ENCODE assay signal across 17 mouse cellular contexts in the genomic region with DNA sequence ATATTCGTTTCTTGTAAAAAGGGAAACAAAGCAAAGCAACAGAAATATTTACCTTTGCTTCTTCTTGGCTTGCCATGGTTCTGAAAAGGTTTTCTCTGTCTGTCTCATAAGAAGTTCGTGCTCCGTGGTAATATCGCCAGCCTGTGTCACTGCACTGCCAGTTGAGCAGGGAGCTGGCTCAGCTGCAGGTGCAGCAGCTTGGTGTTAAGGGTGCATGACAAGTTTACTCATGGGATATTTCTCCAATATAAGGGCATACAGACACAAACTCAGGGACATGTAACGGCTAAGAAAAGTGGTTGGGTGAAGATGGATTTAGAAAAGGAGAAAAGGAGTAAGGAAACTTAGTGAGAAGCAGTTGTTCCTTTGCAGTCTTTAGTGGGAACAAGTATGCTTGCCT.
A peak's percentile ranks its signal among the peaks of the same experiment; 100 is the strongest.
DNase-seq lines count a peak whose midpoint lies in the region; ATAC-seq and TF ChIP-seq lines count a peak whose summit lies in the region.
"Had no signal": no experiment of that assay in that cellular context is flagged by ENCODE, and none has a peak within 500 bp of the region (broad histone marks: within the 10 kb centered on the region; RNA-seq: fewer than 3 reads in every experiment).

No protein-coding gene starts in this region.

- no peaks in the 10 kb centered on the region for H3K4me1 ChIP-seq in midbrain, embryonic 14.5 days (ENCODE audit: control insufficient read depth, insufficient read depth, low read length)
- peaks cover 4% of the 10 kb centered on the region for H3K4me1 ChIP-seq in midbrain, embryonic 13.5 days (replicated peaks)
- no peaks in the 10 kb centered on the region for H3K4me1 ChIP-seq in forebrain, postnatal 0 days (ENCODE audit: insufficient read depth)
- no peaks in the 10 kb centered on the region for H3K4me1 ChIP-seq in kidney, embryonic 16.5 days (ENCODE audit: insufficient read depth, low read length)
- H3K4me1 ChIP-seq: embryonic facial prominence, embryonic 12.5 days; limb, embryonic 15.5 days; midbrain, embryonic 15.5 days had no signal

- no peak overlapping the region for H3K27ac ChIP-seq in midbrain, embryonic 14.5 days (replicated peaks; ENCODE audit: low read depth, low read length)
- no peak overlapping the region for H3K27ac ChIP-seq in midbrain, embryonic 13.5 days
- H3K27ac ChIP-seq in forebrain, postnatal 0 days (ENCODE audit: low read depth, low read length): no peak overlapping the region
- no peak overlapping the region for H3K27ac ChIP-seq in kidney, embryonic 16.5 days (ENCODE audit: low read length)
- H3K27ac ChIP-seq: embryonic facial prominence, embryonic 12.5 days; heart, adult 2 months; limb, embryonic 15.5 days; midbrain, embryonic 15.5 days had no signal

- no peak for TF ChIP-seq CTCF in forebrain, postnatal 0 days (IDR thresholded peaks at IDR 0.05; ENCODE audit: low read depth)

- no peak for ATAC-seq in midbrain, embryonic 14.5 days (ENCODE audit: low FRiP score, low TSS enrichment)
- ATAC-seq in midbrain, embryonic 13.5 days: no peak
- peak; percentile 78; the same call in 1 of the 2 replicates for ATAC-seq in cerebellum, adult (ENCODE audit: insufficient number of reproducible peaks, low FRiP score, low TSS enrichment)
- ATAC-seq in forebrain, postnatal 0 days: no peak
- no peak for ATAC-seq in kidney, embryonic 16.5 days (ENCODE audit: low FRiP score, low TSS enrichment)
- ATAC-seq: liver, postnatal 0 days; midbrain, embryonic 15.5 days had no signal

- no peak overlapping the region for H3K4me3 ChIP-seq in midbrain, embryonic 14.5 days (replicated peaks; ENCODE audit: low read depth, low read length)
- H3K4me3 ChIP-seq in midbrain, embryonic 13.5 days (replicated peaks): no peak overlapping the region
- H3K4me3 ChIP-seq in forebrain, postnatal 0 days (ENCODE audit: low read depth, low read length): no peak overlapping the region
- H3K4me3 ChIP-seq in kidney, embryonic 16.5 days (ENCODE audit: low read length): no peak overlapping the region
- H3K4me3 ChIP-seq: embryonic facial prominence, embryonic 12.5 days; heart, adult 2 months; limb, embryonic 15.5 days; midbrain, embryonic 15.5 days had no signal

- 47% methylated on average over 5 of the region's 5 CpGs for WGBS in midbrain, embryonic 14.5 days
- 46% methylated on average over 5 of the region's 5 CpGs for WGBS in midbrain, embryonic 13.5 days
- whole genome bisulfite sequencing in forebrain, postnatal 0 days: 32% methylated on average over 5 of the region's 5 CpGs
- 57% methylated on average over 5 of the region's 5 CpGs for WGBS in kidney, embryonic 16.5 days

- peak; percentile 23 for DNase-seq in midbrain, embryonic 14.5 days
- peak; percentile 76 for DNase-seq in cerebellum, postnatal 10 days
- peak; percentile 16 for DNase-seq in forebrain, postnatal 0 days
- DNase-seq in right cerebral cortex, postnatal 25 days: no peak
- DNase-seq in spleen, postnatal 36 days (ENCODE audit: low spot score in 2 of 2): no peak
- DNase-seq: adrenal gland, postnatal 10 days; heart, adult 2 months; liver, postnatal 0 days; lung, postnatal 36 days; thymus, postnatal 25 days had no signal

- no peaks in the 10 kb centered on the region for H3K36me3 ChIP-seq in midbrain, embryonic 14.5 days (ENCODE audit: control insufficient read depth, insufficient read depth, low read length)
- H3K36me3 ChIP-seq in midbrain, embryonic 13.5 days: no peaks in the 10 kb centered on the region
- no peaks in the 10 kb centered on the region for H3K36me3 ChIP-seq in forebrain, postnatal 0 days (ENCODE audit: insufficient read depth)
- no peaks in the 10 kb centered on the region for H3K36me3 ChIP-seq in kidney, embryonic 16.5 days (ENCODE audit: insufficient read depth, low read length)
- H3K36me3 ChIP-seq: embryonic facial prominence, embryonic 12.5 days; G1E; limb, embryonic 15.5 days; midbrain, embryonic 15.5 days had no signal

- no peak overlapping the region for H3K4me2 ChIP-seq in midbrain, embryonic 14.5 days (ENCODE audit: low read length)
- no peak overlapping the region; the same call in 1 of the 2 replicates for H3K4me2 ChIP-seq in midbrain, embryonic 13.5 days (replicated peaks)
- H3K4me2 ChIP-seq in forebrain, postnatal 0 days (ENCODE audit: low read depth): peak overlapping the region; percentile 15; the same call in 1 of the 2 replicates
- H3K4me2 ChIP-seq in kidney, embryonic 16.5 days (replicated peaks; ENCODE audit: low read depth, low read length): no peak overlapping the region
- H3K4me2 ChIP-seq: embryonic facial prominence, embryonic 12.5 days; limb, embryonic 15.5 days; midbrain, embryonic 15.5 days had no signal

- no peak overlapping the region for H3K9ac ChIP-seq in midbrain, embryonic 14.5 days (replicated peaks; ENCODE audit: low read length)
- H3K9ac ChIP-seq in midbrain, embryonic 13.5 days (replicated peaks): no peak overlapping the region
- H3K9ac ChIP-seq in forebrain, postnatal 0 days: no peak overlapping the region
- H3K9ac ChIP-seq in kidney, embryonic 16.5 days (replicated peaks; ENCODE audit: low read length): no peak overlapping the region
- H3K9ac ChIP-seq: embryonic facial prominence, embryonic 12.5 days; limb, embryonic 15.5 days; liver, postnatal 0 days; midbrain, embryonic 15.5 days had no signal

- no peaks in the 10 kb centered on the region for H3K9me3 ChIP-seq in midbrain, embryonic 14.5 days (ENCODE audit: control insufficient read depth, low read length)
- no peaks in the 10 kb centered on the region for H3K9me3 ChIP-seq in midbrain, embryonic 13.5 days
- no peaks in the 10 kb centered on the region for H3K9me3 ChIP-seq in forebrain, postnatal 0 days (ENCODE audit: low read length)
- H3K9me3 ChIP-seq in kidney, embryonic 16.5 days (ENCODE audit: low read length): no peaks in the 10 kb centered on the region
- H3K9me3 ChIP-seq: embryonic facial prominence, embryonic 12.5 days; G1E; limb, embryonic 15.5 days; midbrain, embryonic 15.5 days had no signal

- no peaks in the 10 kb centered on the region for H3K27me3 ChIP-seq in midbrain, embryonic 14.5 days (ENCODE audit: control insufficient read depth, insufficient read depth, low read length)
- no peaks in the 10 kb centered on the region for H3K27me3 ChIP-seq in midbrain, embryonic 13.5 days
- no peaks in the 10 kb centered on the region for H3K27me3 ChIP-seq in forebrain, postnatal 0 days (ENCODE audit: insufficient read depth, low read length)
- H3K27me3 ChIP-seq in kidney, embryonic 16.5 days (ENCODE audit: insufficient read depth, low read length): no peaks in the 10 kb centered on the region
- H3K27me3 ChIP-seq: embryonic facial prominence, embryonic 12.5 days; limb, embryonic 15.5 days; midbrain, embryonic 15.5 days had no signal

Comparison
In these comparisons a context has a peak if more than half of its experiments do, and no peak if none do; other contexts are left out.
1. DNase-seq: peak in midbrain, embryonic 14.5 days (single experiment), cerebellum, postnatal 10 days (2 of 2) and forebrain, postnatal 0 days (single experiment); none in right cerebral cortex, postnatal 25 days (single experiment) and spleen, postnatal 36 days (0 of 2).